Mouse (Mus musculus) testis, adult 2 months (tissue): ENCODE results near the gene Gm49368.

Experiments used
- CTCF ChIP-seq: fragments of 200-500 bp; IDR thresholded peaks from 2 replicates; pipeline ENCODE4 v1.5.1; 2012; ENCODE audit warnings: low read depth, mild to moderate bottlenecking, inconsistent platforms, low read length, moderate library complexity; ENCODE audit not compliant: control insufficient read depth, insufficient read depth, insufficient replicate concordance
- POLR2A ChIP-seq: fragments of 200-500 bp; IDR thresholded peaks from 2 replicates; pipeline ENCODE4 v1.6.1; 2012; ENCODE audit warnings: low read depth, mild to moderate bottlenecking, inconsistent platforms, low read length, moderate library complexity; ENCODE audit not compliant: control insufficient read depth

DNA sequence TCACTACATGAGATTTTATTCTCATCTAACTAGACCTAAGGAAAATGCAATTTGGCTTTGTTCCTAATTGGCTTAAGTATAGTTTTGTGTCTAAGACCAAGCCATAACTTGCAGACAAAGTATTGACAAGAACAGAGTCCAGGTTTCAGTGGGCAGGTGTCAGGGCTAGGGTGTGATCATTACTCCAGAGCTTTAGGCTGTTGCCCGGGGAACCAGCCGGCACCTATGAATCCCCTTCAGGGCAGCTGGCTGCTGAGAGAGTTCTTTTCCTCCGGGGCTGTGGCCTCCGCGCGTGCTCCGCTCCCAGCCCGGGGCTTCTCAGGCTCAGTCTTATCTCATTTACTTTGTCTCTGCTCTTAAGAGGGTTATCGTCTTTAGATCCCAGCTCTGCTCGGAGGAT is 92.4 kb downstream of the Gm49368 start:
- TF ChIP-seq CTCF, result no peak
- no peak for TF ChIP-seq POLR2A
